Mouse (Mus musculus): ENCODE data around the gene Dnajc13.

- TF ChIP-seq CTCF (IDR thresholded peaks at IDR 0.05; ENCODE audit: insufficient read depth, low read depth, low read length) (no peak), POLR2A (IDR thresholded peaks at IDR 0.05; ENCODE audit: insufficient read depth, low read depth, low read length) (no peak)
Measured at GRCm38 (mm10) chr9:104271642-104272041, 8.9 kb upstream of the Dnajc13 start.
